Mouse (Mus musculus): Measurements from ENCODE around the gene Ninj1. TPM values are rescaled to one million over a fixed set of nuclear protein-coding genes. Genes with fewer than 3 reads are reported as not detected.

The Ninj1 gene
- total RNA-seq (2021), result 10 to 100 TPM; 15.0 to 16.2 TPM
- long read RNA-seq, experiment 1, transcript Ninj1-201 (4 exons, 1,187 nt), result major isoform, 27 of 28 reads
- long read RNA-seq, experiment 1, partial matches to known transcripts, result 0 of 28 reads
- long read RNA-seq, experiment 1, other reads (novel, unspliced or antisense), result 1 of 28 reads
- long read RNA-seq, experiment 2, transcript Ninj1-201 (4 exons, 1,187 nt), result major isoform, 27 of 27 reads
- long read RNA-seq, experiment 2, partial matches to known transcripts, result 0 of 27 reads
- long read RNA-seq, experiment 2, other reads (novel, unspliced or antisense), result 0 of 27 reads

- peak; percentile 92 for DNase-seq
Measured at GRCm38 (mm10) chr13:49187288-49188218, at the start of gene Ninj1. Gene Ninj1, plus strand, starts transcription at chr13:49187485.

GRCm38 (mm10) chr13:49140567-49140966 lies 46.7 kb upstream of the Ninj1 start:
- DNase-seq, result no peak

- DNase-seq, result no peak
Measured at GRCm38 (mm10) chr13:49142396-49142795, 44.9 kb upstream of the Ninj1 start.

- no peak for DNase-seq
Measured at GRCm38 (mm10) chr13:49143323-49143722, 44.0 kb upstream of the Ninj1 start.

GRCm38 (mm10) chr13:49144451-49144850 lies 42.8 kb upstream of the Ninj1 start:
- peak; percentile 50 for DNase-seq

GRCm38 (mm10) chr13:49145396-49145795 lies 41.9 kb upstream of the Ninj1 start:
- peak; percentile 46 for DNase-seq

GRCm38 (mm10) chr13:49146040-49146697 lies 41.1 kb upstream of the Ninj1 start:
- no peak for DNase-seq

- DNase-seq, result peak; percentile 27
Measured at GRCm38 (mm10) chr13:49146698-49147006, 40.6 kb upstream of the Ninj1 start.

GRCm38 (mm10) chr13:49147007-49147857 lies 40.1 kb upstream of the Ninj1 start:
- DNase-seq, result peak; percentile 42

GRCm38 (mm10) chr13:49147858-49148226 lies 39.4 kb upstream of the Ninj1 start, which contains the start of gene Wnk2:
Gene Wnk2, minus strand, starts transcription at chr13:49148014.
- peak; percentile 72 for DNase-seq

- DNase-seq, result no peak
Measured at GRCm38 (mm10) chr13:49148687-49149086, 38.6 kb upstream of the Ninj1 start.

GRCm38 (mm10) chr13:49154028-49154427 lies 33.3 kb upstream of the Ninj1 start:
- DNase-seq, result no peak

- no peak for DNase-seq
Measured at GRCm38 (mm10) chr13:49154621-49155020, 32.7 kb upstream of the Ninj1 start.

GRCm38 (mm10) chr13:49156645-49157044 lies 30.6 kb upstream of the Ninj1 start:
- no peak for DNase-seq

- no peak for DNase-seq
Measured at GRCm38 (mm10) chr13:49158040-49158713, 29.1 kb upstream of the Ninj1 start.

GRCm38 (mm10) chr13:49161236-49161635 lies 26.0 kb upstream of the Ninj1 start:
- DNase-seq, result no peak

GRCm38 (mm10) chr13:49162722-49163121 lies 24.6 kb upstream of the Ninj1 start:
- DNase-seq, result no peak

- no peak for DNase-seq
Measured at GRCm38 (mm10) chr13:49163645-49164044, 23.6 kb upstream of the Ninj1 start.

GRCm38 (mm10) chr13:49167081-49167480 lies 20.2 kb upstream of the Ninj1 start:
- DNase-seq, result no peak

GRCm38 (mm10) chr13:49169448-49170207 lies 17.7 kb upstream of the Ninj1 start:
- DNase-seq, result peak; percentile 97

GRCm38 (mm10) chr13:49170623-49171022 lies 16.7 kb upstream of the Ninj1 start:
- DNase-seq, result no peak

Measured in gastrocnemius, postnatal 10 days (tissue).